Mouse (Mus musculus) cerebellum, adult 2 months (tissue): Measurements from ENCODE around the gene Pbx1.

Experiments used
- CTCF ChIP-seq: fragments of 200-500 bp; IDR thresholded peaks from 2 replicates; pipeline ENCODE4 v1.5.1; 2011; ENCODE audit warnings: low read depth, mild to moderate bottlenecking, control low read depth, low read length, moderate library complexity, borderline replicate concordance; ENCODE audit not compliant: insufficient read depth
- POLR2A ChIP-seq: fragments of 200-500 bp; IDR thresholded peaks from 2 replicates; pipeline ENCODE4 v1.6.1; 2011; ENCODE audit warnings: low read length, control low read depth, borderline replicate concordance; ENCODE audit not compliant: insufficient read depth

DNA sequence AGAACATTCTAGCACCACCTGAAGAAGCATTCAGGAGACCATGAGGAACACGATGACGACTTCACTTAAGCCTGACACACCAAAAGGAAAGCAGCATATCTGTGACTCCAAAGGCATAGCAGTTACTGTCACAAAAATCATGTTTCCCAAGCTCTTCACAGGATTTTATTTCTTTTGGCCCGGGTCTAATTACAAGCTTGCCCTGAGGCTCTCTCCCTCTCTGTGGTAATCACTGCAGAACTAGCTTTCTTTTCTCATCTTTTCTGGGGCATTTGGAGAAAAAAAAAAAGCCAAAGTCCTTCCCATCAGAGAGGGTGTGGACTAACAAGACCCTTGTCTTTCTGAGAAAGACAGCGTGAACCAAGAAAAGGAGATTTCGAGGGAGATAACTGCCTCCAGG lies 87.8 kb downstream of the Pbx1 start:
- TF ChIP-seq POLR2A (no peak), CTCF (no peak)
